Comparison of ENCODE assay signal across 16 mouse cellular contexts in the genomic region with DNA sequence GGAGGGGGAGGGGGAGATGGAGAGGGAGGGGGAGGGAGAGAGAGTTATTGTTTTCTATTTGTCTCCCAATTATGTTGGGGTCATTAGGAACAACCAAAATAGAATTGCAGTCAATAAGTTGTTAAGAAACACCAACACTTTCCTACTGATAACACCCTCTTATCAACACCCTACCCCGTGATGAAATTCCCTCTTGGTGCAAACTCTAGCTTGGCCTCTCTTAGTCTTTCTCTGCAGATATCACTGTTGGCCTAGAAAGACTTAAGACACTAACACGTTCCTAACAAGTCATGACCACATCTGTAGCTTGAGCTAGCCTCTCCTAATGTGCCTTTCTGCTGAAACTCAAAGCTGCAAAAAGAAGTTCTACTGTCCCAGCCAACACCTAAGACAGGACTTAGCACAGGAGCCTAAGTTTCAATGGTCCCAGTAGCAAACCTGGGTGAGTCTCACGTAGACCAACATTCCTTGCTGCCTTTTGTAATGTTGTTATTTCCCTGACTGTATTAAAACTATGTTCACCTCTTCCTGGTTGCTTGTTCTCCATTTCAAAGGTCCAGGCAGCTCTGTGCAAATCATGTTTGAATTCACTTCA. TPM values are rescaled to one million over a fixed set of nuclear protein-coding genes. Genes with fewer than 3 reads are reported as not detected.
DNase-seq lines count a peak whose midpoint lies in the region; ATAC-seq and TF ChIP-seq lines count a peak whose summit lies in the region.
"Had no signal": no experiment of that assay in that cellular context is flagged by ENCODE, and none has a peak within 500 bp of the region (broad histone marks: within the 10 kb centered on the region; RNA-seq: fewer than 3 reads in every experiment).

No protein-coding gene starts in this region.

- H3K9ac ChIP-seq in hindbrain, embryonic 13.5 days: no peak overlapping the region
- H3K9ac ChIP-seq in hindbrain, postnatal 0 days (replicated peaks; ENCODE audit: low read length): no peak overlapping the region
- no peak overlapping the region for H3K9ac ChIP-seq in forebrain, embryonic 14.5 days (ENCODE audit: low read length)
- H3K9ac ChIP-seq: kidney, embryonic 15.5 days had no signal

- H3K36me3 ChIP-seq in hindbrain, embryonic 13.5 days: no peaks in the 10 kb centered on the region
- H3K36me3 ChIP-seq in hindbrain, postnatal 0 days (ENCODE audit: insufficient read depth, low read length): no peaks in the 10 kb centered on the region
- H3K36me3 ChIP-seq in forebrain, embryonic 14.5 days (ENCODE audit: control insufficient read depth, insufficient read depth, low read length): no peaks in the 10 kb centered on the region
- H3K36me3 ChIP-seq: G1E; kidney, embryonic 15.5 days had no signal

- H3K4me3 ChIP-seq in hindbrain, embryonic 13.5 days: no peak overlapping the region
- H3K4me3 ChIP-seq in hindbrain, postnatal 0 days (ENCODE audit: low read length): no peak overlapping the region
- no peak overlapping the region for H3K4me3 ChIP-seq in forebrain, embryonic 14.5 days (ENCODE audit: low read depth, low read length)
- H3K4me3 ChIP-seq: kidney, embryonic 15.5 days had no signal

- peaks cover 2% of the 10 kb centered on the region; the same call in 1 of the 2 replicates for H3K4me1 ChIP-seq in hindbrain, embryonic 13.5 days (replicated peaks)
- no peaks in the 10 kb centered on the region for H3K4me1 ChIP-seq in hindbrain, postnatal 0 days (ENCODE audit: insufficient read depth, low read length)
- no peaks in the 10 kb centered on the region for H3K4me1 ChIP-seq in forebrain, embryonic 14.5 days (ENCODE audit: control insufficient read depth, insufficient read depth, low read length)
- H3K4me1 ChIP-seq: kidney, embryonic 15.5 days had no signal

- no peak for TF ChIP-seq CTCF in hindbrain, postnatal 0 days (IDR thresholded peaks at IDR 0.05; ENCODE audit: low read depth)

- no peak overlapping the region for H3K27ac ChIP-seq in hindbrain, embryonic 13.5 days
- H3K27ac ChIP-seq in hindbrain, postnatal 0 days: no peak overlapping the region
- no peak overlapping the region for H3K27ac ChIP-seq in forebrain, embryonic 14.5 days (ENCODE audit: low read depth, low read length)
- H3K27ac ChIP-seq: kidney, embryonic 15.5 days had no signal

- no peak overlapping the region for H3K4me2 ChIP-seq in hindbrain, embryonic 13.5 days
- H3K4me2 ChIP-seq in hindbrain, postnatal 0 days (ENCODE audit: low read depth, low read length): no peak overlapping the region
- no peak overlapping the region for H3K4me2 ChIP-seq in forebrain, embryonic 14.5 days (ENCODE audit: low read length)
- H3K4me2 ChIP-seq: heart, embryonic 11.5 days; kidney, embryonic 15.5 days had no signal

- ATAC-seq in hindbrain, embryonic 13.5 days (ENCODE audit: low FRiP score): peak; percentile 33; the same call in 1 of the 2 replicates
- ATAC-seq in hindbrain, postnatal 0 days: no peak; the same call in 1 of the 2 replicates
- ATAC-seq in CD4-positive, CD25-positive, alpha-beta regulatory T cell, adult 4 months: peak; percentile 22
- peak; percentile 47 for ATAC-seq in forebrain, embryonic 14.5 days
- ATAC-seq in megakaryocyte-erythroid progenitor cell, adult 5-6 weeks (replicated peaks; ENCODE audit: low FRiP score, low TSS enrichment, poor library complexity, severe bottlenecking): peak; percentile 43

- no peak for DNase-seq in hindbrain, postnatal 0 days (ENCODE audit: low spot score)
- DNase-seq in forebrain, embryonic 14.5 days (ENCODE audit: low spot score): no peak
- DNase-seq in urinary bladder, postnatal 36 days (ENCODE audit: low spot score in 2 of 2): no peak
- no peak for DNase-seq in retina, embryonic 14.5 days (ENCODE audit: low spot score)
- no peak for DNase-seq in lung, postnatal 36 days

- 0 out of 2 replicates have a peak, but pooled peaks cover 3% of the 10 kb centered on the region for H3K9me3 ChIP-seq in hindbrain, embryonic 13.5 days
- no peaks in the 10 kb centered on the region for H3K9me3 ChIP-seq in hindbrain, postnatal 0 days (ENCODE audit: low read length)
- no peaks in the 10 kb centered on the region for H3K9me3 ChIP-seq in forebrain, embryonic 14.5 days (replicated peaks; ENCODE audit: control insufficient read depth, low read length)
- H3K9me3 ChIP-seq: kidney, embryonic 15.5 days had no signal

- no peaks in the 10 kb centered on the region for H3K27me3 ChIP-seq in hindbrain, embryonic 13.5 days
- no peaks in the 10 kb centered on the region for H3K27me3 ChIP-seq in hindbrain, postnatal 0 days (ENCODE audit: insufficient read depth, low read length)
- no peaks in the 10 kb centered on the region for H3K27me3 ChIP-seq in forebrain, embryonic 14.5 days (replicated peaks; ENCODE audit: control insufficient read depth, insufficient read depth, low read length)
- H3K27me3 ChIP-seq: kidney, embryonic 15.5 days had no signal

- WGBS in hindbrain, embryonic 13.5 days: 95% methylated on average over 3 of the region's 3 CpGs
- WGBS in hindbrain, postnatal 0 days: 95% methylated on average over 3 of the region's 3 CpGs
- WGBS in forebrain, embryonic 14.5 days: 91% methylated on average over 3 of the region's 3 CpGs

RNA-seq across cellular contexts. Expression of a gene that starts 11.1 kb away (rescaled TPM):
- polyA plus RNA-seq in hindbrain, embryonic 13.5 days (2015; fragmentation: Nextera tagmentation; extraction: Ambion mirVana): 0.13 TPM in 1 of 2 replicates, not detected in the other
- not detected in 2 replicates for total RNA-seq in hindbrain, postnatal 0 days (2014; rRNA removed)
- 0.06 TPM in 1 of 2 replicates, not detected in the other for polyA plus RNA-seq in hindbrain, postnatal 0 days (2015; fragmentation: Nextera tagmentation; extraction: Ambion mirVana)
- under 1 TPM in 1 of 2 experiments, not detected in 1; 0.98 TPM for polyA plus RNA-seq in CD4-positive, CD25-positive, alpha-beta regulatory T cell, adult 4 months (2017; shearing (Covaris generic))
- polyA plus RNA-seq in forebrain, embryonic 14.5 days (2014; fragmentation: Nextera tagmentation; extraction: Ambion mirVana): not detected in 2 replicates
- total RNA-seq in megakaryocyte-erythroid progenitor cell, adult 5-6 weeks (2014; fragmentation: Nextera tagmentation): 0.31 TPM in 1 of 2 replicates, not detected in the other
- total RNA-seq in megakaryocyte-erythroid progenitor cell, adult 5-6 weeks (2017): 0.85 and 1.2 TPM in 2 replicates
- total RNA-seq: gastrocnemius, postnatal 36 days; left cerebral cortex, postnatal 14 days; liver, adult 2 months had no signal
- polyA plus RNA-seq: C2C12; frontal cortex, adult 2 months; G1E had no signal

RNA-seq across cellular contexts. Expression of a gene that starts 26.8 kb away (rescaled TPM):
- 121 and 139 TPM in 2 replicates for polyA plus RNA-seq in hindbrain, embryonic 13.5 days (2015; fragmentation: Nextera tagmentation; extraction: Ambion mirVana)
- total RNA-seq in hindbrain, postnatal 0 days (2014; rRNA removed): 81.9 and 89.7 TPM in 2 replicates
- polyA plus RNA-seq in hindbrain, postnatal 0 days (2015; fragmentation: Nextera tagmentation; extraction: Ambion mirVana): 79.2 and 86.2 TPM in 2 replicates
- polyA plus RNA-seq in CD4-positive, CD25-positive, alpha-beta regulatory T cell, adult 4 months (2017; shearing (Covaris generic)): 1 to 10 TPM; 1.7 to 4.1 TPM
- polyA plus RNA-seq in forebrain, embryonic 14.5 days (2014; fragmentation: Nextera tagmentation; extraction: Ambion mirVana): 152 and 191 TPM in 2 replicates
- 0.52 and 0.62 TPM in 2 replicates for total RNA-seq in megakaryocyte-erythroid progenitor cell, adult 5-6 weeks (2014; fragmentation: Nextera tagmentation)
- total RNA-seq in megakaryocyte-erythroid progenitor cell, adult 5-6 weeks (2017): 3.6 and 5.3 TPM in 2 replicates
- polyA plus RNA-seq: G1E had no signal

Comparison
In these comparisons a context has a peak if more than half of its experiments do, and no peak if none do; other contexts are left out.
1. RNA of a gene that starts 26.8 kb away (polyA plus RNA-seq): 152 to 191 TPM in forebrain, embryonic 14.5 days, 121 to 139 TPM in hindbrain, embryonic 13.5 days and 79.2 to 86.2 TPM in hindbrain, postnatal 0 days; 1.7 to 4.1 TPM in CD4-positive, CD25-positive, alpha-beta regulatory T cell, adult 4 months; every median in the first group is over 10 times any median in the second.